Mouse (Mus musculus) bone marrow macrophage, adult 2 months (primary cell): ENCODE measurements at regions not wholly inside any gene's neighbourhood (a gene's known extent, or its start where the extent isn't known, plus 50 kb on each side); places are given as distances from the start of the nearest gene placed in this dataset.

Source experiments
- H3K27ac ChIP-seq: 2 replicates; pipeline ENCODE4 v1.5.1; 2012; ENCODE audit warnings: low read depth, low read length; ENCODE audit not compliant: insufficient read depth
- H3K4me1 ChIP-seq: 2 replicates; pipeline ENCODE4 v1.6.1; 2012; ENCODE audit warnings: low read length; ENCODE audit not compliant: control insufficient read depth, insufficient read depth
- H3K4me3 ChIP-seq: 2 replicates; pipeline ENCODE4 v1.5.1; 2012; ENCODE audit warnings: mild to moderate bottlenecking, low read length, moderate library complexity; ENCODE audit not compliant: insufficient read depth
- CTCF ChIP-seq: IDR thresholded peaks from 2 replicates; pipeline ENCODE4 v1.5.1; 2012; ENCODE audit warnings: low read depth, mild to moderate bottlenecking, low read length, moderate library complexity
- POLR2A ChIP-seq: IDR thresholded peaks from 2 replicates; pipeline ENCODE4 v1.6.1; 2012; ENCODE audit warnings: mild to moderate bottlenecking, low read depth, low read length, borderline replicate concordance

GRCm38 (mm10) chr14:114791831-114792224, 300.2 kb upstream of the Gpc5 start:
- no peak for TF ChIP-seq CTCF
- TF ChIP-seq POLR2A = no peak
- Histone ChIP-seq H3K27ac (no peak overlapping the region), H3K4me1 (no peaks in the 10 kb centered on the region), H3K4me3 (no peak overlapping the region)

- H3K4me1 ChIP-seq = no peaks in the 10 kb centered on the region
- TF ChIP-seq POLR2A = no peak
- no peak for TF ChIP-seq CTCF
- no peak overlapping the region for H3K27ac ChIP-seq
- no peak overlapping the region for H3K4me3 ChIP-seq
Observed at GRCm38 (mm10) chr14:114804643-114805042, 287.4 kb upstream of the Gpc5 start.

- no peaks in the 10 kb centered on the region for H3K4me1 ChIP-seq
- H3K27ac ChIP-seq = no peak overlapping the region
- TF ChIP-seq POLR2A = no peak
- no peak for TF ChIP-seq CTCF
- H3K4me3 ChIP-seq = no peak overlapping the region
Observed at GRCm38 (mm10) chr14:114808621-114809020, 283.4 kb upstream of the Gpc5 start.

GRCm38 (mm10) chr14:114820677-114821076, 271.3 kb upstream of the Gpc5 start:
- H3K27ac ChIP-seq = no peak overlapping the region
- no peak for TF ChIP-seq POLR2A
- TF ChIP-seq CTCF = no peak
- H3K4me3 ChIP-seq = no peak overlapping the region
- no peaks in the 10 kb centered on the region for H3K4me1 ChIP-seq

DNA sequence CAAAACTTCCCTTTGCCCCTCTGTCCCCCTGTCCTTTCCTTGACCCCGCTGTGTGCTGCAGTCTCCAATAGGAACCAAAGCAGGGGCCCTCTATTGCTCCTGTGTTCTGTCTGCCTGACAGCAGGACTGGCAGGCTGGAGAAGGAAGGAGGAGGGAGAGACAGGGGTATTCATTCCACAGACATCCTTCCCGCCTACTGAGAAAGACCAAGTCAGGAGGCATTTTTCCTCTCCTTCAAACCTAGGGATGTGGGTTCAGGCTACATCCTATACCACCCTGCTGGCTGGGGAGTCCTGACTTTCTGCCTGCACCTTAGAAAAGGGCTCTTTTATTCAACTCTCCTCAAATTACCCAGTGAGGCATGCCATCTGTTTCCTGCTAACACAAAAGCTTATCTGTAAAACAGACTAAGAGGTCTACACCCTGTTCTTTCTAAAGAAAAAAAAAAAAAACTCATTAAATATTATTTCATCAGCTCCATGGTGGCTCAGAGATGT, 270.9 kb upstream of the Gpc5 start:
- no peaks in the 10 kb centered on the region for H3K4me1 ChIP-seq
- H3K27ac ChIP-seq = no peak overlapping the region
- no peak overlapping the region for H3K4me3 ChIP-seq
- TF ChIP-seq CTCF (no peak), POLR2A (no peak)

DNA sequence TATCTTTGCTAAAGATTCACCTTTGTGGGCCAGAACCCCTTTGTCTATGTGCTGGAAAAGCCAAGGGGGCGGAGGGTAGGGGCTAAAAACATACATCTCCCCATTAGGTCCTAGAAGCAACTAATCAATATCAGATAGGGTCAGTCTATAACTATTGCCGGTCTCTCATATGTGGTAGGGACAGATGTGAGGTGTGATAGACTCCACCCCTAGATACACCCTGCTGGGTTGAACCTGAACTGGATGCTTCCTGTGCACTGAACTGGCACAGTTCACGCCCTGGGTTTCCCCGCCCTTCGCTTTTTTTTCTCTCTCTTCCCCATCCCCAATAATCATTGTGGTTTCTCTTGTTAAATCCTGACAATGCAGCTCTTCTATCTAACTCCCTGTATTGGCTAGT, 270.3 kb upstream of the Gpc5 start:
- TF ChIP-seq CTCF (no peak), POLR2A (no peak)

GRCm38 (mm10) chr14:114826662-114827321, 265.2 kb upstream of the Gpc5 start:
- H3K27ac ChIP-seq = no peak overlapping the region
- H3K4me1 ChIP-seq = no peaks in the 10 kb centered on the region
- H3K4me3 ChIP-seq = no peak overlapping the region
- TF ChIP-seq POLR2A (no peak), CTCF (no peak)

More for the DNA sequence above, 270.3 kb upstream of the Gpc5 start:
- no peaks in the 10 kb centered on the region for H3K4me1 ChIP-seq
- no peak overlapping the region for H3K27ac ChIP-seq
- no peak overlapping the region for H3K4me3 ChIP-seq

DNA sequence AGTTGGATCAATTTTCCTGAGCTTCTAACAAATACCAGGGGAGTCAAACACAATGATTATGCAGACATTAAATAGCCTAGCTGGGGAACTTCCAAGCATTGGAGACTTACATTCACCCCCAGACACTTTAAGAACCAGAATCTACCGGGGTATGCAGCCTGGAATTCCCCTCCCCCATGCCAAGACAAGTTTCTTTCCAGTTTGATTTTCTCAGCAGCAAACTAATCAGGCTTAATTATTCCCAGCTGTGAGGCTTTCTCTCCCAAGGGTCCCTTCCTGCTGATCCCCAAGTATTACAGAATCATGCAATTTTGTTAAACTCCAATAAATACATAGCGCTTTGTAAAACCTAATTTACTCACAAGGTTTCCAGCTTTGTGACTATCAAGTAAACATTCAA, 262.7 kb upstream of the Gpc5 start:
- H3K4me1 ChIP-seq = no peaks in the 10 kb centered on the region
- H3K27ac ChIP-seq = no peak overlapping the region
- no peak for TF ChIP-seq POLR2A
- TF ChIP-seq CTCF = no peak
- H3K4me3 ChIP-seq = no peak overlapping the region

- no peak for TF ChIP-seq CTCF
- no peak for TF ChIP-seq POLR2A
- H3K4me3 ChIP-seq = no peak overlapping the region
- H3K27ac ChIP-seq = no peak overlapping the region
- no peaks in the 10 kb centered on the region for H3K4me1 ChIP-seq
Observed at GRCm38 (mm10) chr14:114832987-114833386, 259.0 kb upstream of the Gpc5 start.

DNA sequence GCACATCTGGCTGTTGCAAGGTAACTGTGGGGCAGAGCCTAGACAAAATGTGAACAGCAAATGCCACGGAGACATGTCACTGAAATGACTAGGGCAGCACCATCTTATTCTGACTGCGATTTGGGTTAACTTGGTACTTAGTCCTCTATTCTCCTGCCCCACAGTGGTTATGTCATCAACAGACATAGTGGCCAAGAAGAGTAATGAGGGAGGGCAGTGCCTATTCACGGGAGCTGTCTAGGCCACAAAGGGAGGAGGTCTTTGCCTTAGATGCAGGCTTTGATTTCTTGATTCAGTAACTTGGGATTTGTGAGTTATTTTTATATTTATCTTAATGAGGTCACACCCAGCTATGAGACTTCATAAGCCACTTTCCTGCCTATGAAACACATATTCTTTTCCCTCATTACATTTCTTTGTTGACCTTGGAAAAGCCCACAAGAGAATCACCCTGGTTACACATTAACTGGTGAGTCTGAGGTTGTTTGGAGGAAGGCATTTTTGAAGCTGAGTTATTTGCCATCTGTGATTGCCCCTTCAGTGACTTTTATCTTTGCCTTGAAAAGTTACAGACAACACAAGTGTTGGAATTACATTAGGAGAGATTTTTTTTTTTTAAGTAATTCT, 255.2 kb upstream of the Gpc5 start:
- no peak for TF ChIP-seq POLR2A
- no peak for TF ChIP-seq CTCF
- Histone ChIP-seq H3K4me1 (no peaks in the 10 kb centered on the region), H3K27ac (no peak overlapping the region), H3K4me3 (no peak overlapping the region)

GRCm38 (mm10) chr14:114837652-114838276, 254.3 kb upstream of the Gpc5 start:
- TF ChIP-seq CTCF (no peak), POLR2A (no peak)

More at GRCm38 (mm10) chr14:114837652-114838276, 254.3 kb upstream of the Gpc5 start:
- no peaks in the 10 kb centered on the region for H3K4me1 ChIP-seq
- H3K27ac ChIP-seq = no peak overlapping the region
- H3K4me3 ChIP-seq = no peak overlapping the region
